Mouse (Mus musculus): Measurements from ENCODE around the gene Htra2.
A peak's percentile ranks its signal among the peaks of the same experiment; 100 is the strongest.

Gene Htra2

DNA sequence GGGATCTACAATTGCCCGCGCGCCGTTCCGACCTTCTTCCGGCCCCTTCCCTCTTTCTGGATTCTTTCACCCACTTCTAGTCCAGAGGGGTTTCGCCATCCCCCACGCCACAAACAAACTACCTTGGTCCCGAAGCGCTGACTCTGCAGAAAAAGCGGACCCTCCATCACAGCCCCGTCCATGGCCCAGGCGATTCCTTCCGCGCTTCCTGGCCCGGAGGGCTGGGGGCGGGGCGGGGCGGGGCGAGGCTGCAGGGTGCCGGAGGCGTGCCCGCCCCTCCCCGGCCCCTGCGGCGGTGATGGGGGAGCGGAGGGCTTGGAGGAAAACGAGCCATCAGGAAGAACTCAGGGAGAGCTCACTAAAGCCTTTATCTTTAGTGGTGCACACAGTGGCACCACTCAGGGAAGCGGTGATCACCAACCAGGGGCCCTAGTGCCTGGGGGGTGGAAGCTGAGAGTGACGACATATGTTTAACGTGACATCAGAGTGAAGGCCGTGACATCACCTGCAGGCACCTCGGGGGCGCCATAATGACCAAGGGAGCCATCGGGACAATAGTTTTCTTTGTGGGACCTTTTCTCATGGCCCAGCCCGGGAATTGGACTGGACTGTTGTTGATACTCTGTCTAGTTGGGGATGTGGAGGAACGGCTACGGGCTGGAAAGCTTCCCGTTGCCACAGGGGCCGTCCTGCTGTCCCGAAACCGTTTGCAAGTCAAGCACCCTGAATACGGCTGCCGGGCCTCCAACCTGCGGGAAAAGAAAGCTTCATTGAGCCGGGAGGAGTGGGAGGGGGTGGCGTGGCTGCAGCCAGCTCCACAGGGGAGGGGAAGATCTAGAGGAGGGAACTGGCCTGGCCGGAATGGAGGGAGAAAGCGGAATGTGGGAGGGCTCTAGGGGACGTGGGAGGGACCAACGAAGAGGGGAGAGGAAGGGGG is 21.6 kb downstream of the Htra2 start, which contains the start of the genes Dok1 and Loxl3:
Gene Dok1 (minus strand): TSS at position 223 of the 937 bp plus-strand sequence.
Gene Loxl3 (plus strand): TSS at position 925 of the 937 bp plus-strand sequence.
- DNase-seq (ENCODE audit: low read depth in 2 of 2, low spot score in 2 of 2), result peak; percentile 24 to 50

DNA sequence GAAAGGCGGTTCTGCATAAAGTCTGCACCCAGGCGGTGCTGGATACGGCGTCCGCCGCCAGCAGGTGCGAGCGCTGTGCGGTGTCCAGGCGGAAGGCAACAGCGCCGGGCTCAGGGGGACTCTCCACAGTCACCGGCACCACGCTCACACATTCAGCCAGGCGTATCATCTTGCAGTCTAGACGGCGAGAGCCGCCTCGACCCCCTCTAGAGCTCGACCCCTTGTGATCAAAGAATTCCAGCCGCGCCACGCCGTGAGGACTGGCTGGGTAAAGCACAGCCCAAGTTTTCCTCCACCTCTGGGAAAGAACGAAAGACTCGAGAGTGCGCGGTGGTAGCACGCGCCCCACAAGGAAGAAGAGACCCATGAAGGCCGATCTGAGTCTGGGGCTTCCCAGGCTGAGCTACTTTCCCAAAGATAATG is 22.3 kb downstream of the Htra2 start:
- DNase-seq (ENCODE audit: low read depth in 2 of 2, low spot score in 2 of 2), result peak; percentile 21 to 26

DNA sequence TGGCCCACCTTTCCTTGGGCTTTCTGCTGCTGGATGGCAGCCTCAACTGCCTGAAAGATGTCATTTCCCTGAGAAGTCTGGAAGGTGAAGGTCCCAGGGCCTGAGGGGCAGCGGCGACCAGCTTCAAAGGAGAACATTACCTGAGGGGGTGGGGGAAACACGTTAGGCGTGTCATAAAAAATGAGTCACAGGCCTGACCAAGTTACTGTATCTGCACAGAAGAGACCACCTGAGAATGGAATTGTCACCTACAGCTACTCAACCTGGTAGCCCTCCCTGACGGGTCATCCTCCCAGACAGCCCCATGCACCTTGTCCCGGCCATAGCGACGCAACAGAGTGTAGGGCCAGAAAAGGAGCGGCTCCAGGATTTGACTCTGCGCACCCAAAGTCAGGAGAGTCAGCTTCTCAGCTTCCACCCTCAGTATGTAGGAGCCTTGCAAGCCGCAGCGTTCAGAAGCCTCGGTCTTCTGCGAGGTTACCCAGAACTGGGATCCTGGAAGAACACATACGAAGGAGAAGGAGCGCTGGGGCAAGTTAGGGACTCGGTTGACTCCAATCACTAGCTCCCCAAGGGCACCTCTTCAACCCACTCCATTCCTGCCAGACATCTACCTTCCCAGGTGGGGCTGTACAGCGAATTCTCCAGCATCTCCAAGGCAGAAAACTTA is 23.0 kb downstream of the Htra2 start:
- DNase-seq (ENCODE audit: low read depth in 2 of 2, low spot score in 2 of 2), result no peak

DNA sequence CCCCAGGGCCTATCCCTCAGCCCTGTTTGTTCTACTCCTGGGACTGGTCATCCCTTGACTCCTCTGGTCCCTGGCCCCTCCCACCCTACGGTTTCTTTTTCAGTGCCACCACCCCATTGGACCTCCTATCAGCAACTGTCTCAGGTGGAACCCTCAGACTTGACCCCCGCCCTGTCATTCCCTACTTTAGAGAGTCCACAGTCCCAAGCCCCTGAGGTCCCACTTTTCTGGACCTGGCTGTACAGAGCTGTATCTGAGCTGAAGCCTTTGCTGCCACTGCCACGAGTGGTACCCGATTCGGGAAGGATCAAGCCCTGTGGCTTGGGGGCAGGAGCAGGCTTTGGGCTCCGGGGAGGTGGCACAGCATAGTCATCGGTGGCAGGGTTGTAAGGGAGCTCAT is 24.0 kb downstream of the Htra2 start:
- DNase-seq (ENCODE audit: low read depth in 2 of 2, low spot score in 2 of 2), result no peak

DNA sequence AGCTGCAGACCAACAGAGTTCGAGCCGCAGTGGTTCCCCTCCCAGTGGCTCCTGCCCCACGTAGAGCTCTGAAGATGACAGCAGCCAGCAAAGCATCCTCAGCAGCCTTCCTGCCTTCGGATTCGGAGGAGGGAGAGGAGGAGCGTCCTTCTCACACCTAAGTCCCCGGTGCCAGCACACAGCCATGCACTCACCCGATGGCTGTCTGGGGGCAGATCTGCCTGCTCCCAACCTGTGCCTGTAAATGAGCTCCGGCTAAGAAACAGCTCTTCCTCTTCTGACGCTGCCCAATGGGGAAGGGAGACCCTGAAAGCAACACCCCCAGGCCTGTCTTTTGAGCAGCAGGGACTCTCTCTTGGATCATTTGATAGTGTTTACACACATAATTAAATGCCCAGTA is 25.3 kb downstream of the Htra2 start:
- DNase-seq (ENCODE audit: low read depth in 2 of 2, low spot score in 2 of 2), result no peak

DNA sequence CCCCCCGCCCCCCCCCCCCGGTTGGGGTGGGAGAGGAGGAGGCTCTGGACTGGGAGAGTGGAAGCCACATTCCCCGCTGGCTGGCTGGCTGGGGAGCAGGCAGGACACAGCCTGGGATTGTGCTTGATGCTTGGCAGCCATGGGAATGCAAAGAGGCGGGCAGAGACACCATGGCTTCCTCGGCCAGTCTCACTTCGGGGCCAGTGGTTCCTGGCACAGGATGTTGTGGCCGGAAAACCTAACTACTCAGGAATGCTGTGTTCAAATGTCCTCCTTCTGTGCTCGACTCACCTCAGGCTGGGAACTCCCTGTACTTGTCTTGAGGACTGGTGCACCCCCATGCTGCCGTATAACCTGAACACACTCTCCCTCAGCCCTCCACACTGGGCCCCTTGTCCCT is 27.4 kb downstream of the Htra2 start:
- no peak for DNase-seq (ENCODE audit: low read depth in 2 of 2, low spot score in 2 of 2)

DNA sequence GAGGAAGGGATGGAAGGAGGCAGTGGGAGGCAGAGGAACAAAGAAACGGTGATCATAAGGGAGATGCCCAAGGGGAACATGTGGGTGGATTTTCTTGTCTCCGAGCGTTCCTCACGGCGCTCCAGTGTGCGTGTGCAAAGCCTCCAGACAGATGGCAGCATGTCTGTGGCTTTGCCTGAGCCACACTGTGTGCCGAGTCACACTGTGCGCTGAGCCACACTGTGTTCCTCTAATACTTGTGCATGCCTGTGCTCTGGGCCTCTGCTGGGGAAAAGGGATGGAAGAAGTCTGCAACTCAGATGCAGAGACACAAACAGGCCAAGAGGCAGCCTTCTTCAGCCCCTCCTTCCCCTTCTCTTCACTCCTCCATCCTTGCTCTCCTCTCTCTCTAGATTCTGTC is 27.8 kb downstream of the Htra2 start:
- DNase-seq (ENCODE audit: low read depth in 2 of 2, low spot score in 2 of 2), result no peak

DNA sequence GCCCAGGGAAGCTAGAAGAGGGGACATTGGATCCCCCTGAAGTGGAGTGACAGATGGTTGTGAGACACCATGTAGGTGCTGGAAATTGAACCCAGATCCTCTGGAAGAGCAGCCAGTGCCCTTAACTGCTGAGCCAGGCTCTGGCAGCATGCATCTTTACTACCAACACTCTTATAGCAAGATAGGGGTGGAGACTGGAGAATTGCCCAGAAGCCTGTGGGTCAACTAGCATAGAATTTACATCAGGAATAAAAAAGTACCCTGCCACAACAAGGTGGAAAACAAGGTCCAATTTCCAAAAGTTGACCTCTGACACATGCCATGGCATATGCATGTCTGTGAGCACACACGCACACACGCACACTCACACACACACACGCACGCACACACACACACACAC is 29.9 kb downstream of the Htra2 start:
- no peak for DNase-seq (ENCODE audit: low read depth in 2 of 2, low spot score in 2 of 2)

DNA sequence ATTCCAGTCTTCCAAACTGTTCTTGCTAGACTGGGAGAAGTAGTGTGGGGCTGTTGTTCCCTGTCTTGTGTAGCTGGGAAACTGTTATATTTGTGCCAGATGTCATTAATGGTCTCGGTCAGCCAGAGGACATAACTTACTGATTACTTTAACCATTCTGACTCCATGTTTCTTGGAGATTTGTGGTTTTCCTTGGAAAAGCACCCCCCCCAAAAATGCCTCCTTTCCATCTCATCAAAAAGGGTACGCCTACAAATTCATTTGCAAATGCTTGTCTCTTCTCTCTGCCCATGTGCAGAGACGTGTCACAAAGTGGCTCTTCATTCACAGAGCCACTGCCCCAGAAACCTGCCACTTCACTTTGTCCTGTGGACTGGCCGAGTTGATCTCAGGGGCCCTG is 30.7 kb downstream of the Htra2 start:
- DNase-seq (ENCODE audit: low read depth in 2 of 2, low spot score in 2 of 2), result no peak

DNA sequence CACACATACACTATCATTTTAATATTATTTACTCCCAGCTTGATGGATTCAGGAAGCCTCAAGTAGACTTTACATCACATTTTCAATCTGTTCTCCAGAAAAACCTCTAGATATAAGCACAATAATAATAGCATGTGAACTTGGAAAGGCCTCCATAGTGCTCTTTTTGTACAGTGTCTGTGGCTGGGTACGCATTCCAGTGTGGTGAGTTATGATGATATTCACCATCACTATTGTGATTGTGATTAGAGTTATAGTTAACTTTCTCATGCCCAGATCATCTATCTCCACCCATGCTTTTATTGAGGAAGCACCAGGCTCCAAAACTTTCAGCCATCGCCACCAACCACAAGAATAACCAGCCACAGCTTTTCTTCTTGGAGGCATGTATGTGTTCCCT is 31.3 kb downstream of the Htra2 start:
- DNase-seq (ENCODE audit: low read depth in 2 of 2, low spot score in 2 of 2), result no peak

DNA sequence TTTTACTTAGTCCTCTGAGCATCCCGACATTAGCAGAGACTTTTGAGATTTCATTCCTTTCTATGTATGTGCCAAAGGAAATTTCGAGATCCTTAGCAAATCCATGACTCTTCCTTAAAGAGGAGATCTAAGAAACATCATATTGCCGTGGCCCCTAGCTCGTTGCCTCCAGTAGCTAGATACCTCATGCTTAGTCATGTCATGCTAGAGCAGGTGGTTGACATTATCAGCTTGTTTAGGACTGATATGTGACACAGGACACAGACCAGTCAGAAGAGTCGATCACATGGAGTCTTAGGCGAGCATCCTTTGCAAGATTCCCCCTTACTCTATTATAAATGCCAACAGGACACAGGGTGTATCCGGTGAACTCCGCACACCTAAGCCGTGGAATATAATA is 32.1 kb downstream of the Htra2 start:
- no peak for DNase-seq (ENCODE audit: low read depth in 2 of 2, low spot score in 2 of 2)

DNA sequence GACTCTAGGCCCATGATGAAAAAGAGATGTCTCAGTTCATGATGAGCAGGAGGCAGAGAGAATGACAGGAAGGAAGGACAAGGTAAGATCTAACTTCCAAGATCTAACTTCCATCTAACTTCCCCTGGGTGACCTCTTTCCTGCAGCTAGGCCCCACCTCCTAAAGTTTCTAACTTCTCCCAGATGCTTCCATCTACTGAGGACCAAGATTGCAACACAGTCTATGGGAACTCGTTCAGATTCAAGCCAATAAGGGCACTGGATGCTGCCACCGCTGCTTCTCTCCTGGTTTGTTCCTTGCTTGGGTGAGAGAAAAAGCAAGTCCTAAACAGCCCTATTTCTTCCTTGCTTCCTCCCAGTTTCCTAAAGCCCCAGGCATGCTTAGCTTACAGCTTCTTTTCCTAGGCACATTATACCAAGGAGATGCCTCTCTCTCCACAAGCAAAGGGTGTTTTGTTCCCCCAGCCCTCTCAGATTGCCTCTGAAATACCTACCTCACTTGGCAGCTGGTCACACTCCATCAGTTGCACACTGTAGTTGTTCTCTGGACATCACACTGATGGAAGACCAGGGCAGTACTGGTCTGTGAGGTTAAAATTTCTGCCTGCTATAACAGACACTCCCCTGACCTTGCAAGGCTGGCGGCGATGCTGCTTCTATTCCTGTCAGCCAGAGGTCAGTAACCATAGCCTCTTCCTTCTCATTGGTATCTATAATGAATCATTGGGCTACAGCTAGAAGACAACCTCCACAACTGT is 34.1 kb downstream of the Htra2 start:
- DNase-seq (ENCODE audit: low read depth in 2 of 2, low spot score in 2 of 2), result no peak

DNA sequence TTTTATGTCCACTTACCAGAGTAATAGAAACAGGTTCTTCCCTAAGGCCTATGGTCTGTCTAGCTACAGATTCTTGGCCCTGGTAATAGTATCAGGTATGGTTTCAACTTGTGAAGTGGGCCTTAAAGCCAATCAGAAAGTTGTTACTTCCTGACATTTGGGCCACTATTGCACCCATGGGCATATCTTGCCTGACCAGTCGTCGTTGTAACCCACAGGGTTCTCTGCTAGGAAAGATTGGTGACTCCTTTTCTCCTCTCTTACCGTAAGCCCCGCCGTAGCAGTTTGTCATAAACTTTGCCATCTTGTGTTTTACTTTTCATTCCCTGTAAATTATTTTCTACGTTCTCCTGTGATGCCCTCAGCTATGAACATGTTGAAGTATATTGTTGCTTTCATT is 35.0 kb downstream of the Htra2 start:
- no peak for DNase-seq (ENCODE audit: low read depth in 2 of 2, low spot score in 2 of 2)

DNA sequence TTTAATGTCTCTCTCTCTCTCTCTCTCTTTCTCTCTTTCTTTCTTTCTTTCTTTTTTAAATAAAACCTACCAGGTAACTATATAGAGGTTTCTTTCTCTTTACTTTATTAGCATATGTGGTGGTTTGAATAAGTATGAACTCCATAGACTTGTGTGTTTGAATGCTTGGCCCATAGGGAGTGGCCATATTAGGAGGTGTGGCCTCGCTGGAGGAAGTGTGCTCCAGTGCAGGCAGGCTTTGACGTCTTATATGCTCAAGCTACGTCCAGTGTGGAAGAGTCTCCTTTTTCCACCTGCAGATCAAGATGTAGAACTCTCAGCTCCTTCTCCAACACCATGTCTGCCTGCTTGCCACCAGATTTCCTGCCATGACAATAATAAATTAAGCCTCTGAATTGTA is 36.0 kb downstream of the Htra2 start:
- DNase-seq (ENCODE audit: low read depth in 2 of 2, low spot score in 2 of 2), result no peak

DNA sequence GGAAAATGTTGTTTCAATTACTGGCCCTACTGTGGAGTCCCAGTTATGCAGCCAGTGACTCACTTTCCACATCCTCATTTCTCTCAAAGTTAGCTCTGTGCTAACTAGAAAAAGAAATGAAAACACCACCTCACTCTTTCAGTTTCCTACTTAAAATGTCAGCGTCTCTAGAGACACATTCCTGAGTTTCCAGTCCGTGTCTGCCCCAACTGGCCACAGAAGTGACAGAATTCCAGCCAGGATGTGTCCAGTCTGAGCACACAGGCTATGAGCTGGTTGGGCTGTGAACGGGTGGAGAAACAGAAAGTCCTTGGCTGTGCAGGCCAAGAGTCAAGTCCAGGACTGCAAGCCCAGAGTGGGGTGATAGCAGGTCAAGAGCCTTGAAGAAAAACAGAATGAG is 37.9 kb downstream of the Htra2 start:
- no peak for DNase-seq (ENCODE audit: low read depth in 2 of 2, low spot score in 2 of 2)

DNA sequence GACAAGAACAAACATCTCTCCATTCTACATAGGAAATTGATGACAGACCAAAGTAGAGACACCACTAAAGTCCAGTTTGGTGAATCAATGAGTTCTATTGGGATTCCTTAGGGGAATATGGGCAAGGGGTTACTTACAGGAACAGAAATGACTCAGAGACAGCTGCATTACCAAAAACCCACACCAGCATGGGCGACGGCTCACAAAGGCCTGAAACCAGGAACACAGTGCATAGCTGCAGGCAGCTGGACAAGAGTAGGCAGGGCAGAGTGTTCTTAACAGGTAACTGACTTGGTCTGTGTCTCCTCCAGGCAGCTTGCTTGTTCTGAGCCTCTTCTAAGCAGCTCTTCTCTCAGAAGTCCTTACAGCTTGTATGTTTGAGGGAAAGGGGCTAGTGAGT is 39.3 kb downstream of the Htra2 start:
- no peak for DNase-seq (ENCODE audit: low read depth in 2 of 2, low spot score in 2 of 2)

DNA sequence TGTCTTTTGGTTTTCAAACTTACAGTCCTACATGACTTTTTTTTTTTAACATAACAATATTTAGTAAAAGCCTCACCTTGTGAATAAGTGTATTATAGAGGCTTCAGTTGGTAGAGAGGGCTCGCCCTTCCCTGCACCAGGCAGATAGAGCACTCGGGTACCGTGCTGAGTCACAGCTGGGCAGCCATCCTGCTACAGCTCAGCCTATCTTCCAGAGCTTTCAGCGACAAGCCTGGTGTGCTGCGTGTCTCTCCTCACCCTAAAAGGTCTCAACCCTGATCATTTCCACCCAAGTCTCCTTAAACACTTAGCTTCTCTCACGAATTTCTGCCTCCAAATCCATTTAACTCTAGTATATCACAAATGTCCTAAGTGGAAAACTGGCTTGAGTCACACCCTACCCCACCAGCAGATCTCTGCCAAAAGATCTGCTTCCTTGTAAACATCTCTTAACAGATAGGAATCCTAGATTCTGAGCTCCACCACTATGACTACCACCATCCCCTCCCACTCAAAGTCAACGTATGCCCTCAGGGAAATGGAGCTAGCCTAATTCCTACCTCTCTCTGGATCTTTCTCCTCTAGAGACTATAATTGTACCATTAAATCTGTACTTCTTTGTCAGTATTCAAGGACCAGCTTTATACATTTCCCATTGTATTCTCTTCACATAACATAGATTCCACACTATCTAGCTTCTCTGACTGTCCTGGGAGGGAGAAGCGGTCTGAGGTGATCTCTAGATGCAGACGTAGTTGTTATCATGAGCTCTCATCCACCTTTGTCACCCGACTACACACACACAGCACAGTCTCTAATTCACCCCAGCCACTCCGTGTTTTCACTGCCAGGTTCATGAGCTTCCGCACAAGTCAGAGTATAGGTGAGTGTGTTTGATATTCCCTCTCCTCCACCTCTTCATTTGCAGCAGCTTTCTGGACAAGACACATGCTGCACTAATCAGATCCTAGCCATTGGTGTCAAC is 40.3 kb downstream of the Htra2 start:
- no peak for DNase-seq (ENCODE audit: low read depth in 2 of 2, low spot score in 2 of 2)

DNA sequence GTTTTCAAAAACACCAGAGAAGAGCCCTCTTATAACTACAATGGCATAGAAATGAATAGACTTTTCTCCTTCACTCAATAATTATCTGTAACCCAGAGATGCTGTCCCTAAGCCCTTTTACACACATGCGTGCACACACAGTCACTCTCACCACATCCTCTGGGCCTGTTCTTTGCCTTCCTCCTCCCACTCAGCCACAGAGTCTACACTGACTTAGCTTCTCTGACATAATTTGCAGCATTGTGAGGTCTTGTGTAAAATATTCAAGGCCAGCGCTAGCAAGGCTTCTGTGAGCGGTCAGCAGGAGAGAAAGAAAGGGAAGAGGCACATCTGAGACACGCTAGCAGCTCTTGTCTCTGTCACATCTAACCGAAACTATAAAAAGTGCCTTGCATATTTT is 41.6 kb downstream of the Htra2 start:
- DNase-seq (ENCODE audit: low read depth in 2 of 2, low spot score in 2 of 2), result peak; percentile 22 to 29

DNA sequence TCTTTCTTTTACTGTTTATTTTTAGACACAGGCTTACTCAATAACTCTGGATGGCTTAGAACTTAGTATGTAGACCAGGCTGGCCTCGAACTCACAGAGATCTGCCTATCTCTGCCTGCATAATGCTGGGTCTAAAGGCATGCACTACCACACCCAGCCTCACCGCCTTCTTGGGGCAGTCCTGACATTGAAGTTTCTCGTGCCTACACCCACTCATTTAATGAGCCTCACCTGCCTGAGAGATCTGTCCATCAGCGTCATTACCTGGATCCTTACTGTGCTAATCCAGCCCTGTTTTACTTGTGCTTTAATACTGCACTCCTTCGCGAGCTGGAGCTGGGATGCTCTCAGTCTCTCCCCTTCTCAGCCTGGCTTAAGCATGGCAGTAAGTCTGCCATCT is 43.3 kb downstream of the Htra2 start:
- no peak for DNase-seq (ENCODE audit: low read depth in 2 of 2, low spot score in 2 of 2)

DNA sequence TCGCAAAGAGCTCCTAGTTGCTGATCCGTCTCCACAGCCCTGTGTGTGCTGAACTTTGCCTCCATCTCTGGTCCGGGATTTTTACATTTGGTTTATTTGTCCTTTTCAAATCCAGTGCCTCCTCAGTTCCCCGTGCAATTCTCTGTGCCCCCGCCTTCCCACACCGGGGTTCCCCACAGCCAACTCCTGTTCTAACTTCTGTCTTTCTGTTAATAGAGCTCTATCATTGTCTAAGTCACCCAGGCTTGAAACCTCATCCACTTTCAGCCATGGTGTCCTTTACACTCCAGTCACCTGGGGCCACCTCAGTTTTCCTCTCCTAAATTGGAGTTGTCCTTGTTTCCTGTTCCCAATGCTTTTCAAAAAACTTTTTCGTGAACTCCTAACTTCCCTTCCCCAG is 43.8 kb downstream of the Htra2 start:
- no peak for DNase-seq (ENCODE audit: low read depth in 2 of 2, low spot score in 2 of 2)

All from CD8-positive naive resting alpha-beta T cell, adult 2 months (primary cell).